Mouse (Mus musculus): ENCODE data around the gene Frzb.
"Not testable (repeated sequence)": the region's sequence is repeated elsewhere in the genome, so short reads cannot be mapped to it uniquely, and the experiment has no call there.

Frzb gene

DNA sequence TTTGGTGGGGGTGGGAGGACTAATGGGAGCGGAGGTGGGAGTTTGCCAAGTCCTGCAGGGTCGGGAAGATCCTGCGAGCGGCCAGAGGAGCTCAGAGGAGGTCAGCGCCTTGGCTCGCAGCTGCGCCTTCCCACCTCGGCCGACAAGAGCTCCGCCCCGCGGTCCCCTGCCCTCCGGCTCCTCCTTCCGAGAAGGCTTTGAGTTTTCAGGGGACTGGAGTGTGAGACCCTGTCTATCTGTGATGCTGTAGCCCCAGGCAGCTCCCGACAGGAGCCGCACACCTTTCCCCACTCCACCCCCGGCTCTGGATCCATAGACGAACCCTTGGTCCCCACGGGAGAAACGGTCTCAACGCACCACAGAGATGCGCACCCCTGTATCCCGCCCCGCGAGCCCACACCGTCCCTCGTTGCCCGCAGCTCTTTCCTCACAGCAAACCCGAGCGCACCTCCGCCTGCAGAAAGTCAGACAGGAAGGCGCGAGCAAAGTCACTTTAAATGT is at the start of gene Frzb:
Gene Frzb, minus strand, starts transcription at position 335 of the 501 bp plus-strand sequence.
- peak; percentile 17 for DNase-seq (ENCODE audit: low spot score)

DNA sequence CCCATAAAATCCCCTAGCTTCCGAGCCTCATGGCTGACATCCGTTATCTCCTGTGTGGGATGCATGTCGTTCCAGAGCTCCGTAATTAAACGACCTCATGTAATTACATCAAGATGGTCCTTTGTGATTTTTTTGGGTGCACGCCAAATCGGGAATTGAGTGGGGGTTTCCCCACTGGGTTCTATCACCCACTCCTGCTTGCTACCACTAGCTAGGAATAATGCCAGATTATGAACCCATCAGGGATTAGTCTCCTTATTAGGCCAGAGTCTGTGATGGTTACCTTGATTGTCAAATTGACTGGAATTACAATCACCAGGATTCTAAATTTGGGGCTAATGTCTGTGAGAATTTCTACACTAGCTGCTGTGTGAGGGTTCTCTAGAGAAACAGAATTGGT is 47.9 kb upstream of the Frzb start:
- DNase-seq (ENCODE audit: low spot score), result not testable (repeated sequence)

DNA sequence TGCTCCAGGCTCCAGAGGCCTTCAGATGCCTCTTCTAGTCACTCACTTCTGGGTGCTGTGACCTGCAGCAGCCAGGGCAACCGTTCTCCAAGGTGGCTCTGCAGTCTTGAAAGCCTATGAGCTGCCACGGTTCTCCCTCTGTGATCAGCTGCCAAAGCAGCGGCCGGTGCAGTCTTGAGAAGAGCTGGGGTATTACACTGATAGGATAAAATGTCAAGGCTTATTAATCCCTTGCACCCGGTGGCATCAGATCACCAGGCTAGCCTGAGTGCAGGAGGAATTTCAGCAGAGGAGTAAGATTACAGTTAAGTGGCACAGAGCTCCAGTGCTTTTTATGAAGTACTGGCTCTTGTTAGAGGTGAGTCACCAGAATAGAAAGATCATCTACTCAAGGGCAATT is 39.4 kb upstream of the Frzb start:
- DNase-seq (ENCODE audit: low spot score), result no peak

DNA sequence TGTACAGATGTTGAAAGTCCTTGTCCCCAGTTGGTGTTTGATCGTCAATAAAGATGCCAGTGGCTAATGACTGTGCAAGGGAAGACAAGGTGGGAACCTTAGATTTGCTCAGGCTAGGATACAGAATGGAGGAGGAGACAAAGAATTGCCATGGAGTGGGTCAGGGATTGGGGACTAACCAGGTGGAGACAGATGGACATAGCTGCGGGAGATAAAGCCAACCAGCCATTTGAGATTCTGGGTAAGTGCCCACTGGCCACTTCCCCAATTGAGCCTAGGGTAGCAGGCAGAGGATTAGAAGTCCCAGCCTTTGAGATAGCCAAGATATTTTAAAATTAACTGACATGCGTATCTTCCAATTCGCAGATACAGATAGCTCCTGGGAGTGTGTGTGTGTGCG is 37.5 kb upstream of the Frzb start:
- DNase-seq (ENCODE audit: low spot score), result no peak

DNA sequence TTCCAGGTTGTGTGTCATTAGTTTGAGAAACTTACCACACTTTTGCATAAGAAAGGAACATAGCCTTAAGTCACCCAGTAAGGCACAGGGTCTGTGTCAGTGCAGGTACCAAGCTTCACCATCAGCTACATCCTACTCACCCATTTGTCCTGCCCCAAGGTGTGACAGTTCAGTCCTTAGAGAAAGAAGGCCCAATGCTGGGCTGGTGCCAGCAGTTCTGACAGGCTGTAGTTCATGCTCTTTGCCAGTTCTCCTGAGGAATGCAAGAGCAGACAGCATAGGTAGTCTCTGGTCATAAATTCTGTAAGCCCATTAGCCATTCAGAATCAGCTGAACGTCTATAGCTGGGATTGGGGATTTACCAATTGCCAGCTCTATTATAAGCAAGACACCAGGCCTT is 28.4 kb upstream of the Frzb start:
- DNase-seq (ENCODE audit: low spot score), result no peak

DNA sequence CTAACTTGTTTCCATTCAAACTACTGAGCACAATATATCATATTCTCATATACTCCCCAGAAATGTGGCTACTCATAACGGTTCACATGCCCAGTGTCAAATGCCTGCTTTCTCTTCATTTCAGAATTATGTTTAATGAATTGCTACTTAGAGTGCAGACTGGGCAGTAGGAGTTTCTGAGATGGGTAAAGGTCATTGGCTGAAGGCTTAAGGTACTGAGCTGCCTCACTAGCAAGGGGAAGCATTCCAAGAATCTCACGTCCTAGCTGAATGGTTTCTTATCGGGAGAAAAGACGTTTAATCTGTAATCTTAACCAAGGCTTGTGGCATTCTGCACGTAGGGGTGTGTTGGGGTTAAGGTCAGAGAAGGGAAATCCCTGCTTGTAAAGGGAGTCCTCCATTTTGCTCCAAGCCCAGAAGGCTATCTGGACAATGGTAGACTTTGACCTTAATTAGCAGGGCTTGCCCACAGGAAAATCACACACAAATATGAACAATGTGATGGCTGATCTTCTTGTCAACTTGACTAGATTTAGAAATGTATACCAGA is 26.9 kb upstream of the Frzb start:
- no peak for DNase-seq (ENCODE audit: low spot score)

DNA sequence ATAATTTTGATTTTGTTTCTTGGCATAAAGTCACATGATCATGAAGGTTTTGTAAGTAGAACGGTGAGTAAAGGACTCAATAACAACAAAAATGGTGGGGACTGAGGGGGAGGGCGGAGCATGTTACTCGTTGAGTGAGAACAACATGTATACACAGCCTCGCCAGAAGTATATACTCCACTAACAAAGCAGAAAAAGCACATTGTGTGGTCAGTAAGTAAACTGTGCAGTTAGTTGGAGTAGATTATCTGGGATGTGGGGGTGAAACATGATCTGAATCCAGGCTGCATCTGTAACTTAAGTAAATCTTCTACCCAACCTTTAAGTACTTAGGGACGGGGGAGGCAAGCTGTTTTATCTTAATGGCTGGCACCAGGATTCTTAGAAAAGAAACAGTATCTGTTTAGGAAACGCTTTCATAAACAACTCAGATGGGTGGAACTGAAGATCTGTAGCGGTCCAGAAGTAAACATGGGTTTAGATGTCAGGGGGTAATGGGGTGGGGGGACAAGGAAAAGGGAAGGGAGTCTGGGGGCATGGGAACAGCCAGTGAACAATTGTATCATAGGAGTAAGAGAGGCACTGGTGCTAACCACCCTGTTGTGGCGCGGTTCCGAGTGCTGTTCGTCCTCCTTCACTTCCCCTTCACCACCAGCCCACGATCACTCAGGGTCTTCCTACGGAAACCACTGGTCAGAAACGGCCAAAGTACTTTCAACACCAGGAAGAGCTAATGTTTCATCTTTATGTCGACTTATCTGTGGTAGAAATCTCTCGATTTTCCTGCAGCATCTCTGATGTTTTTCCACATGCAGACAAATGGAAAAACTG is 18.8 kb upstream of the Frzb start:
- DNase-seq (ENCODE audit: low spot score), result no peak

DNA sequence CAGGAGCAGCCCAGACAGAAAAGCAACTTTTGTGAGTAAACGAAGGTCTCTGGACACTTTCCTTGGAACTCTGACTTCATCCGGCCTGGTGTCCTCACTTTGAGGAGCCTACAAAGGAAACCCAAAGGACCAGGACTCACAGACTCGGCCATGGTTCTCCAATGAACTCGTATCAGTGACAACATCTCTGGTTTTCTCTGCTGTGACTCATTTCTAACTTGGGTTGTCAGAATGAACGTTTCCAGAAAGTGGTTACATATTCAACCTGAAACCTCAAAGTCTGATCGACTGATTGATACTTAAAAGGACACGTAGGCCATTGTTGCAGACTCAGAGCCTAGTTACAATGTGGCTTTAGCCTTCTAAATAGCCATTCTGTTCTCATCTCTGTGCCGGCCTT is 14.4 kb upstream of the Frzb start:
- no peak for DNase-seq (ENCODE audit: low spot score)

DNA sequence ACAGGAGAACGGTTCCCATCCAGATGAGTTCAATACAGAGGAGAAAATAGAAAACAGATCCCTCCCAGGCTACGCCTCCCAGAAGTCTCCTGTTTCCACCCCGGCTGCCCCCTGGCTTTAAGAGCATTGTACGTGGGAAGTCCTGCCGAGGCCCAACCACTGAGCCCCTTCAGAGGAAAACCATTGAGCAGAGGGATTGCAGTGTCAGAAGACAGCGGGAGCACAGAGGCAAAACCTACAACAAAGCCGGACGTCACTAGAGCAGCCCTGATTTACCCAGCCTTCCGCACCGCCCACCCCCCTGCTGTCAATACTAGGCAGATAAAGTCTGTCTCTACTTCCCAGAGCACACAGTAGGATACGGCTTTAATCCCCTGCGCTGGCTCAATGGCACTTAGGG is 806 bp upstream of the Frzb start:
- DNase-seq (ENCODE audit: low spot score), result no peak

DNA sequence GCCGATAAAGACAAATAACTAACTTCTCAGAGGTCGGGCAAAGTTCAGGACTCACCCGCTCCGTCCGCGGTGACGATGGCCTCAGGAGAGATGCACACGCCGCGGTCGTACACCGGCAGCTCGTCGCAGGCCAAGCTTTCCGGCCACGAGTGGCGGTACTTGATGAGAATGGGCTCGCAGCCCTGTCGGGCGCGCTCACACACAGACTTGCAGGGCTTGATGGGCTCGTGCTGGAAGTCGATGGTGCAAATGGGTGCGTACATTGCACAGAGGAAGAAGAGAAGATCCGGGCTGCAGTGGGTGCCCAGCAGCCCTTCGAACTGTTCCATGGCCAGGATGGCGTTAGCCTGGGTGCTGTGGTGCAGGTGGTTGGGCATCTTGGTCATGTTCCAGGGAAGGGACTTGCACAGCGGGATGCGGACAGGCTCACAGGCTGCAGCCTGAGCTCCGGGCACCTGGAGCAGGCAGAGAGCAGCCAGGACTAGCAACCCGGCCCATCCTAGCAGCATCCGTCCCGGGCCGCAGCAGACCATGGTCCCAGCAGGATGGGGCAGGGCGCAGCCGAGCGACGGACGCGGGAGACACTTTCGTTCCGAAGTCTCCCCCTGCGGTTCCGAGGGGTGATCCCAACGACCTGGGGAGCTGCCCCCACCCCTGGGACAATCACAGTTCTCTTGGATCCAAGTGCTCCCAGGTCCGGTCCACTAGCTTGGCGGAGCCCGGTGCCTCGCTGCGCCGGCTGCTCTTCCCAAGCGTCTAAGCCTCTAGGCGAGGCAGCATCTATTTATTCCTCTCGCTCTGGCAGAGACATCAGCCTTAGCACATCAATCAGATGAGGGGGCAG is 895 bp downstream of the Frzb start:
- no peak for DNase-seq (ENCODE audit: low spot score)

DNA sequence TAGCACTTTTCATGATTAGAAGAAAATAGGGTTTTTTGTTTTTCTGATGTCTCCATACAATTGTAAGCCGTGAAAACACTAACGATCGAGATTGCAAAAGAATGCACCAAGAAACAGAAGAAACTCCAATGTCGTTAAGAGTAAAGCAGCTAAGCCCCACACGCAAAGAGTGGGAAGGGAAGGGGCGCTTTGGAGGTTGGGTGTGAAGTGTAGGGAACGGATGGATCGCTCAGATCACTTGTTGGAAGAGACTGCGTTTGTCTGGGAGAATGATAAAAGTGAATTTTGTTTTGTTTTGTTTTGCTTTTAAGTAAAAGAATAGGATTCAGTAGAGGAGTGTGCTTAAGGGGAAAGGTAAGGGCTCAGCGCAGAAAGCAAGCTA is 1.5 kb downstream of the Frzb start:
- no peak for DNase-seq (ENCODE audit: low spot score)

DNA sequence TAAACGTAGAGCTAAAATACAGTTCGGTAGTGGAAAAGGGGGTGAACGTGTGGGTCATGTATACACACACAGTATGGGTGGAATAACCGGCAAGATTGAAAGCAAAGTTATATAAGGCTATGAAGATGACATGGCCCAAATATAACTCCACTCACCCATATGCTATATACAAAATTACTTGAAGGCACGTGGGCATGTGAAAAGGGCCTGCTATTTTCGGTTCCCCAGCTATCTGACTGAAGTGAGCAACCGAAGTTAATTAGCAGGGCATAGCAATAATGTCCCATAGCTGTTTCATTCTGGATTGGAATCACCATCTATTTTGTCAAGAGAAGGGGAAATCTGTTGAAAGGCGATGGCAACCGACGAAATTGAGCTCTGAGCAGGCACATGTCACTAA is 1.9 kb downstream of the Frzb start:
- DNase-seq (ENCODE audit: low spot score), result no peak

DNA sequence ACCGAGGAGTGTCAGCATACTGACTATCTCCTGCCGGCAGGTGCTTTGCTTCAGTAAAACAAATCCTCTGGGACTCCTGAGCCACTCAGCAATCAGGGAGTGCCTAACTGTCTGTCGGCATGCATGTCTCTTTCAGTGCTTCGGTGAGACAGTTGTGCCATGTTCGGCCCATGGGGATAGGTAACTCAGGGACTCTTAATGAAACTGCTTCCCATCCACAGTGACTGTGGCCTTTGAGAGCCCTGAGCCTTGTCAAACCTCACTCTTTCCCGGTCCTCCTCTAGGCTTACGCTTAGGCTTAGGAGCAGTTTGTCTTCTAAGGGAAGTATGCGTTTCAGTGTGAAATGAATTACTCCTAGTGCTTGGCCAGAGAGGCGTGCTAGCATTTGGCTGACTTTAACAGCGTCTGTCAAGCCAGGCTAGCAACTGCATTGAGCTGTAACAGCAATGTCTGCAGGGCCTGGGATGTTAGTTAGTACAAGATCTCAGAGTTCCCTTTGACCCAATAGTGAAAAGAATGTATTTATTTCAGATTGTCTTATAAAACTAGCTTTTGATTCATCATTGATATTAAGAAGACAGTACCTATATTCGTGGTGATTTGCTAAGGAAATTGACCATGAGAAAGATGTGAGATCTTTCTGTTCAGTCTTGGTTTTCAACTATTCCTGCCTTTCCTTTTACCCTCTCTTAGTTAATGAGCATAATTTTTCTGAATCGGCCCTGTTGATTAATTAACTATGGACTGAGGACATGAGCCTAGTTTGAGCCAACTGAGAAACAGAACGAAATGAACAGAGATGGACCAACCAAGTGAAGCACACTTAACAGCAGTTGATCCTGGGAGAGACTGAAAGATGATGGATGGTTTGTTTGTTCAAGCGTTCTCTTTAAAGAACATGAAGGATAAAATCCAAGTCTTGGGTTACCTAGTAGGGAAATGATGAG is 2.7 kb downstream of the Frzb start:
- DNase-seq (ENCODE audit: low spot score), result no peak

DNA sequence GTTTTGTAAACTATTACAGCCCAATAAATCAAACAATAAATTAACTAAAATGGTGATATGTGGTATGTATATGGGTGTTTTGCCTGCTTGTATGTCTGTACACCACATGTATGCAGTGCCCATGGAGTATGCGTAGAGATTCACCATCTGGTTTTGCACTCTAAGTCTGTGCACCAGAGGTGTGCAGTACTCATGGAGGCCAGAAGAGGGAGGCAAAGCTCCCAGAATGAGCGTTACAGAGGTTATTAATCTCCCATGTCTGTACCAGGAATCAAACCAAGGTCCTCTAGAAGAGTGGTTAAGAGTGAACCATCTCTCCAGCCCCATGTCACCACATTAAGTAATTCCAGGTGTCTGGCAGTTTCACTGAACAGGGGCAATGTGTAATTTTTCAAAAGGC is 3.5 kb downstream of the Frzb start:
- DNase-seq (ENCODE audit: low spot score), result no peak

DNA sequence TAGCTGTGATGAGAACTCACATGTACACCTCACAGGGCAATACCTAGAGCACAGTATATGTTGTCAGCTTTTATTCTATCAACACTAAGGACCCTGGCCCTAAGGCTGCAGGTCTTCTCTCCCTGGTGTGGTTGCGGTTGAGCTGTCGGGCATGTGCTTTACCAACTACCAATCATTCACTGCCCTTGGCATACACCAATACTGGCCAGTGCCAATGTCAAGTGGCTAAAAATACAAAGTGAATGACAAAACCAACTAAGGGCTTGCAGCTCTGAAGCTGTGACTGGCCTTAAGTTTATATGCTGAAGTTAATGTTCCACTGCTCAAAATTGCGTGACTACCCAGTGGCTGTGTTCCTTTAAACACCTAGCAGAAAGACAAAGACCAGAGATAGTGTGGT is 6.0 kb downstream of the Frzb start:
- DNase-seq (ENCODE audit: low spot score), result no peak

DNA sequence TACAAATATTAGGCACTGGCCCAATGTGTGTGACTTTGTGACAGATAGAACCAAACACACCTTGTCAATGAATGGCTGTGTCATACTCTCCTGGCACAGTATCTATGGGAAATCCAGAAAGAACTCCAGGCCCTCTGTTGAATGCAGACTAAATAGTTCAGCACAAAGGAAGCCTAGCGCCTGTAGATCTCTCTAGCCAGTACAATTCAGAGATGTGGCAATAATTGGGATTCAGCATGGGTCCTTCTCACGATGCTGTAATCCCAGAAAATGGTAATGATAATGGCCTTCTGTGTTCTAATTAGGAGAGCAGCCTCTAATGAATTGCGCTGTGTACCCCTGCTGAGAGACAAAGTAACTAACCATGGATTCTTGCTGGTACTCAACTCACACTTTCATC is 8.6 kb downstream of the Frzb start:
- no peak for DNase-seq (ENCODE audit: low spot score)

DNA sequence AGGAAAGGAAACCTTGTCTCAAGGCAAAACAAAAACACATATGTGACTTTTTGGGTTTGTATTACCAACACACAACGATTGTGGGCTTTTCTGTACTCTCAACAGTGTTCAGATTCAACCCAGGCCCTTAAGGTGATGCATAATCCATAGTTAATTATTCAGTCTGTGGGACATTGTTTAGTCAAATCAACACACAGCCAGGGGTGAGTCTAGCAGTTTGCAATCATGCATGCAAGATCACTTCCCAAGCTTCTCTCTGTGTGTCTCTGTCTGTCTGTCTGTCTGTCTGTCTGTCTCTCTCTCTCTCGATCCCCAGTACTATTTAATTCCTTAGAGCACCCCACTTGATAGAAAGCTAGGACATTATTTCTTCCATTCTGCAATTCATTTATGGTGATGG is 10.0 kb downstream of the Frzb start:
- DNase-seq (ENCODE audit: low spot score), result no peak

DNA sequence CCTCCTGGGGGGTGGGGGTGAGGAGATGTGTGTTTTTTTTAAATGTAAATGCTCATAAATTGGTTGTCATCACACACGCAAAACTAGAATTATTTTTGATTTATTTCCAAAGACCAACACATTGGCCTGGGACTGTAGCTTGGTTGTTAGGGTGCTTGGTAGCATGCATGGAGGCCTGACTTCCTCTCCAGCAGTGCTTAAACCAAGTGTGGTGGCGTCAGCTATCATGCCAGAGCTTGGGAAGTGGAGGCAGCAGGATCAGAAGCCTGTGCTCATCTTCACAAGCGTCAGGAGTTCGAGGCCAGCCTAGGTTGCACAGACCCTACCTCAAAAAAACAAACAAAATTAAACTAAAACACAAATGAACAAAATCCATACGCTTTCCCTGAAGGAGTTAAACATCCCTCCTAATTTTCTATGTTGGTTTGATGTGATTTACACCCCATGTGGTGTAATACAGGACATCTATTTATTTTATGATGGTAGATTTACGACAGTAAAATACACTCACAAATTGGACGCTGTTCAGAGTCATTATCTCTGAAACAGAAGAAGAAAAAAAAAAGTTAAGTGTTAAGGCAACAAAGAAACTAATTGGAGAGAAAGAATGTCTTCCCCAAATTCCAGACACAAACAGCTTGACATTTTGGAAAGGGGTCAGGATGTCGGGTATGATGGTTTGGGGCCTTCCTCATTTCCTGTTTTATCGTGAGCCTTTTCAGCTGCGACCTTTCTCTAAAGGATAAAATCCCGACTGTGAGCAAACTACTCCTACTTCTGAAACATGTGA is 12.4 kb downstream of the Frzb start:
- DNase-seq (ENCODE audit: low spot score), result no peak

DNA sequence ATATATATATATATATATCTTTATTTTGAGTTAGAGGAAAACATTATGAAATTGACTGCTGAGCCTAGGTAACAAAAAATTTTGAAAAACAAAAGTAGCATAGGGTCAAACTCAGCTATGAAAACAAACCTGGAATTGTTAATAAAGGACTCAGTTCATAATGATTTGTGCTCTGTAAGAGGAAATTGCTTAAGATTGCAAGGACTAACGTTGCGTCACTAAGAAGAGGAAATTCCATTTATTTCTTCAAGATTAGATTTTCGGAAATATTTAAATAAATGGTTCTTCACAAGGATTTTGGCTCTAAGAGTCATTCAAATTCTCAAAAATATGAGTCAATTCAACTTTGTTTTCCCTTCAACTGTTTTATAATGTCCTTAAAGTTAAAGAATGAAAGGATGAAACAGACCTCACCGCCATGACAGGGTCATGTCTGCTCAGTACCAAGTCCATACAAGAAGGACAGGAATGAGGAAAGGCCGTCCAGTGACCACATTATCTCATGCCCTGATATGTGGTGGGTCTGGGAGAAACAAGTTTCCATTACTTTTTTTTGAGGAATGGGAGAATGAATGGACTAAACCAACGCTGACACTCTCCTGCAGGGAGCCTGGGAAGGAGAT is 14.1 kb downstream of the Frzb start:
- no peak for DNase-seq (ENCODE audit: low spot score)

DNA sequence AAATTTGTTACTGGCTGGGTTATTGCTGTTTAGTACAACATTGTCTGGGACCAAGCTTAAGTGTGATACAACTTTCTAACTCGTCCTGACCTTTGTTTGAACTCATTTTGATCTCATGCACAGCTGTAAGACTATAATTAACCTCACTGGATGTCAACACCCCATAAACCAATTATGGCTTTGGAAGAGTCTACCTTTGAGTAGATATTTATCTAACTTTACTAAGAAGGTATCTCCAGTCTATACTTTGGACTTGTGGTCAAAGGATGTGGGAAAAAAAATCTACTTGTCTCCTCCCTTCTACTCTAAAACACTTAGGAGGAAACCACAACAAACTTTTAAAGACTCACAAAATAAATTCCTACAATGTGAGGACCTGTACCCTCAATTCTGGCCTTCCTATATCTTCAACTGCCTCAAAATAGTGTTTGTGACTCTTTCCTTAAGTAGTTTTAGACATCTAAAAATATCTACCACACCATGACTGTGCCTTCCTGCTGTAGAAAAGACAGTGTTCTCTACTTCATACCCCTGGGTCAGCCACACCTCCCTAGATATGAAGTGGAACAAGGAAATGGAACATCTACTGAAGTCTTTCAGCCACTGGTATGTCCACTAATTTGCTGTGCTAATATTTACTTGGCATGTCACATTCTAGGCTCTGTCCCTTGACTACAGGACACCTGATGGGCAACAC is 16.9 kb downstream of the Frzb start:
- no peak for DNase-seq (ENCODE audit: low spot score)
